Mouse (Mus musculus): ENCODE results near the gene Pip5k1a.
"Not testable (repeated sequence)": the region's sequence is repeated elsewhere in the genome, so short reads cannot be mapped to it uniquely, and the experiment has no call there.

Pip5k1a gene

DNA sequence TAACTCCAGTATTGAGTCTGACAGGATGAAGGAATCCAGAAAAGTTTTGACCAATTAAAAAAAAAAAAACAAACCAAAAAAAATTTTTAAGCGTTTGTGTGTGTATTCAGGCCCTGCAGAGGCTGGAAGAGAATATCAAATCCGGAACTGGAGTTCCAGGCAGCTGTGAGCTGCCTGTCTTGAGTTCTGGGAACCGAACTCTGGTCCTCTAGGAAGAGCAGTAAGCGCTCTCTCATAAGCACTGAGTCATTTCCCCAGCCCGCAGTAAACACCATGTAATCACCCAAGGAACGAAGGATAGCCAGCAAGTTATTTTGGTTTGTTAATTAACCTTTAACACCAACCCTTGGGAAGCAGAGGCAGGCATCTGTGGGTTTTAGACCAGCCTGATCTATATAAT lies 63.5 kb downstream of the Pip5k1a start:
- CTCF ChIA-PET, result interaction anchor here (0.6 to 0.7 kb wide), 3 partner anchors 9 to 107 kb away, joined by 3 to 8 read pairs (median 6); no protein-coding TSS in a partner anchor

GRCm38 (mm10) chr3:95042838-95043229 lies 63.9 kb downstream of the Pip5k1a start:
- CTCF ChIA-PET, result interaction anchor here (0.6 to 0.7 kb wide), 2 partner anchors 9 to 96 kb away, joined by 6 to 8 read pairs; no protein-coding TSS in a partner anchor

GRCm38 (mm10) chr3:95042166-95042837 lies 64.4 kb downstream of the Pip5k1a start, which contains the start of gene Psmd4:
TSS of gene Psmd4 (minus strand) at chr3:95042614.
- CTCF ChIA-PET, result interaction anchor here (0.8 kb wide), 1 partner anchor 45 kb away, joined by 3 read pairs; no protein-coding TSS in a partner anchor

DNA sequence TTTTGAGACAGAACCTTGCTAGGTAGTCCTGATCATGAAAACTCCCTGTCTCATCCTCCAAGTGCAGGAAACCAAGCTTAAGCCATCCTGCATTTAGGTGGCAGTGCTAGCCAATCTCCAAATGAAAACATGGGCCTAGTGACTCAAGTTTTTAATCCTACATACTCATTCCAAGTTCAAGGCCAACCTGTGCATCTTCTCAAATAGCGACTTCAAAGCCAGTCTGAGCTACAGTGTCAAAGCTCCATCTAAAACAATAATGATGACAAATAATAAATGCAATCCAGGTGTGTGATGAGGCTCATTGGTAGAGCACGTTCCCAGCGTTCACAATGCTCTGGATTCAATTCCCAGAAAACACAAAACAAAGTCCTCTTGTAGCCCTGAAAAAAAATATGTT lies 65.1 kb downstream of the Pip5k1a start:
- CTCF ChIA-PET, result interaction anchor here (0.8 kb wide), 1 partner anchor 46 kb away, joined by 3 read pairs; no protein-coding TSS in a partner anchor

DNA sequence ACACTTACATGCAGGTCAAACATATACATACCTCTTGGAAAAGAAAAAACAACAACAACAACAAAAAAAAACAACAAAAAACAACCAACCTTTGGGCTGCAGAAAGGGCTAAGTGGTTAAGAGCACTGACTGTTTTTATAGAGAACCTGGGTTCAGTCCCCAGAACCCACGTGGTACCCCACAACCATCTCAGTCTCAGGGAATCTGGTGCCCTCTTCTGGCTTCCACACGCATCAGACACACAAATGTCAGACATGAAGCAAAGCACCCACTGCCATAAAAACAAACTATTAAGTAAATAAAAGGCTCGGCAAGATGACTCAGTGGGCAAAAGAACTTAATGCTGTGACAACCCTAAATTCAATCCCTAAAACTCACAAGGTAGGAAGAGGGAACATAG lies 76.8 kb downstream of the Pip5k1a start:
- CTCF ChIA-PET, result no interaction called here

- CTCF ChIA-PET, result not testable (repeated sequence)
Observed at GRCm38 (mm10) chr3:95029291-95029827, 77.4 kb downstream of the Pip5k1a start.

- CTCF ChIA-PET, result no interaction called here
Observed at GRCm38 (mm10) chr3:95028603-95029002, 78.1 kb downstream of the Pip5k1a start.

- CTCF ChIA-PET, result no interaction called here
Observed at GRCm38 (mm10) chr3:95027701-95028100, 79.0 kb downstream of the Pip5k1a start.

DNA sequence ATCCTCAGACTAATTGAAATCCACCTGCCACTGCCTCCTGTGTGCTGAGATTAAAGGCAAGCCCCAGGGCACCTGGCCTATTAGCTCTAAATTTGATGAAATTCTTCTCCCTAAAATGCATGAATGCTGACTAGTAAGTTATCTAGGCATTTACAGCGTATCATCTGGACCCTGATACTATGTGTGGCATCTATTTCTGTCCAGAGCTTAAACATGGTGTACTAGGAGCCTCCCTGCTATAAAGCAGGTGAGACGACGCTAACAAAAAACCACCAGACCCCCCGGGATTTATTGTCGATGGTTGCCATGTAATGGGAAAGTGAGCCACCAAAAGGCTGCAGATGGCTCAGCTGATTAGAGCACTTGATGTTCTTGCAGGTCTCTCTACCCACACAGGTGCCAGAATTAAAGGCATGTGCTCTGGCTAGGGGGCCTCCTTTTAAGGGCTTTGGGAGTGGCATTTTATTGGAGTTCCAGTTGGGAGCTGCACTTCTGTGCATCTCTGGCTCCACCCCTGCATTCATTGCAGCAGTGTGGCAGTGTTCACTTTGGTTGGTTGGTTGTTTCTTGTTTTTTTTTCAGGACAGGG lies 79.6 kb downstream of the Pip5k1a start:
- CTCF ChIA-PET, result interaction anchor here (0.6 to 0.7 kb wide), 2 partner anchors 8 to 80 kb away, joined by 3 to 4 read pairs; no protein-coding TSS in a partner anchor

DNA sequence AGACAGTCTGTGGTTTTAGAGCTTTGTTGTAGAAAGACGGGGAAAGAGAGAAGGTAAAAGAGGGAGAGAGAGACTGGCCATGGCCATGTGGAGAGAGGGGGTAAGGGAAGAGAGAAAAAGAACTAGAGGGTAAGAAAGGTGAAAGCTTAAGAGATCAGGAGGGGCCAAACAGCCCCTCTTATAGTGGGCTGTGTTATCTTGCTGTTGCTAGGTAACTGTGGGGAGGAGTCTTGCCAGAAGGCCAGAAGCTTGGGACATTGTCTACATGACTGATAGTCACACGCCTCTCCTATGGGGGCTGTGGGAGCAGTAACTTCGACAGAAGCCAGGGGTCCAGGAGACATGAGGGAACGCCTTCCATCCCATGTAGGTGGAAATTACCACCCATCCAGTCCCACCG lies 81.5 kb downstream of the Pip5k1a start:
- CTCF ChIA-PET, result no interaction called here

GRCm38 (mm10) chr3:95024551-95024950 lies 82.2 kb downstream of the Pip5k1a start:
- CTCF ChIA-PET, result no interaction called here

DNA sequence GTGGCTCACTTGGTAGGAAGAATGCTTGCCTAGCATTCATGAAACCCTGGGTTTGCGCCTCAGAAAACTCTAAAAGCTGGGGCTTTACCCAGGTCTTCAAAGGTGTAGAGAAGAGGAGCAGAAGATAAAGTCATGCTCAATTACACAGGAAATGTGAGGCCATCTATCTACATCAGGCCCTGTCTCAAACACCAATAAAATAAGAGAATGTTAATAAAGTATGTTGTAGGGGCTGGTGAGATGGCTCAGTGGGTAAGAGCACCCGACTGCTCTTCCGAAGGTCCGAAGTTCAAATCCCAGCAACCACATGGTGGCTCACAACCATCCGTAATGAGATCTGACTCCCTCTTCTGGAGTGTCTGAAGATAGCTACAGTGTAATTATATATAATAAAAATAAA lies 85.8 kb downstream of the Pip5k1a start:
- CTCF ChIA-PET, result not testable (repeated sequence)

DNA sequence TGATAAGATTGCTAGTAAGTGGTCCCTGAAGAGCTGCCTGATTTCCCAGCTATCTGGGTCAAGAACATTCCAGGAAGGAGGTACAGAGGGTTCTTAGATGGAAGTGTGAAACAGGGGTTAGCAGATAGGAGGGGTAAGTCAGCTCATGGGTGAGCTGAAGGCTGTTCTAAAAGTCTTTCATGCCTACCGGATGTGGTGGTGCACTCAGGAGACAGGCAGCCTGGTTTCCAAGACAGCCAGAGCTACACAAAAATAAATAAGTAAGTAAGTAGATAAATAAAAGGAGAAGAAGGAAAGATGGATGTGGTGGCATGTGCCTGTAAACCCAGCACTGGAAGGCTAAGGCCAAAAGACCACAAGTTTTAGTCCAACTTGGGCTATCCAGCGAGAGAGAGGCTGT lies 88.0 kb downstream of the Pip5k1a start:
- CTCF ChIA-PET, result interaction anchor here (0.5 to 1.0 kb wide), 3 partner anchors 8 to 438 kb away, joined by 3 to 4 read pairs (median 4); no protein-coding TSS in a partner anchor

DNA sequence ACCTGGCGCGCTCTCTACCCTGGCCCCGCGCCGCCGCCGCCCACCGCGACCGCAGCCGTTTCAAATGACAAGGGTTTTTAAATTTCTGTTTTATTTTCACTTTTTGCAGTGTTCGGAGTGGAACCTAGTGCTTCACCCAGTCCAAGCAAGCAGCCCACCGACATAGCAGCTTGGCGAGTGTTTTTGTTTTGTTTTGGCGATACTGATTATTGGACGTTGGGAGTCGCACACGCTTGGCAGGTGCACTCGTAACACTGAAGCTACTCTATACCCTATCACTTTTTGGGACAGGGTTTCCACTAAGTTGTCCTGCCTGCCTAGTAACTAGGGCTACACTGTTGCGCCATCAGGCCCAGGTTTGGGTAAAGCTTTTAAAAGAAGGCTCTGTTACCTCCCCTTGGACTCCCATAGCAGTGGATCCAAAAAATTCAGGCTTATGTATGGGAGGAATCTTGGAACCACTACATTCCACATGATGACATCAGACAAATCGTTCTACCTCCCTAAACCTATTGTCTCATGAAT lies 90.1 kb downstream of the Pip5k1a start:
- CTCF ChIA-PET, result no interaction called here

- CTCF ChIA-PET, result interaction anchor here (0.6 to 0.7 kb wide), 2 partner anchors 18 to 38 kb away, joined by 3 read pairs; no protein-coding TSS in a partner anchor
Observed at GRCm38 (mm10) chr3:95015891-95016531, 90.7 kb downstream of the Pip5k1a start.

- CTCF ChIA-PET, result interaction anchor here (0.6 to 0.7 kb wide), 2 partner anchors 18 to 39 kb away, joined by 3 read pairs; no protein-coding TSS in a partner anchor
Observed at GRCm38 (mm10) chr3:95015337-95015872, 91.3 kb downstream of the Pip5k1a start, which contains the start of gene Zfp687. TSS of gene Zfp687 (minus strand) at chr3:95015448.

DNA sequence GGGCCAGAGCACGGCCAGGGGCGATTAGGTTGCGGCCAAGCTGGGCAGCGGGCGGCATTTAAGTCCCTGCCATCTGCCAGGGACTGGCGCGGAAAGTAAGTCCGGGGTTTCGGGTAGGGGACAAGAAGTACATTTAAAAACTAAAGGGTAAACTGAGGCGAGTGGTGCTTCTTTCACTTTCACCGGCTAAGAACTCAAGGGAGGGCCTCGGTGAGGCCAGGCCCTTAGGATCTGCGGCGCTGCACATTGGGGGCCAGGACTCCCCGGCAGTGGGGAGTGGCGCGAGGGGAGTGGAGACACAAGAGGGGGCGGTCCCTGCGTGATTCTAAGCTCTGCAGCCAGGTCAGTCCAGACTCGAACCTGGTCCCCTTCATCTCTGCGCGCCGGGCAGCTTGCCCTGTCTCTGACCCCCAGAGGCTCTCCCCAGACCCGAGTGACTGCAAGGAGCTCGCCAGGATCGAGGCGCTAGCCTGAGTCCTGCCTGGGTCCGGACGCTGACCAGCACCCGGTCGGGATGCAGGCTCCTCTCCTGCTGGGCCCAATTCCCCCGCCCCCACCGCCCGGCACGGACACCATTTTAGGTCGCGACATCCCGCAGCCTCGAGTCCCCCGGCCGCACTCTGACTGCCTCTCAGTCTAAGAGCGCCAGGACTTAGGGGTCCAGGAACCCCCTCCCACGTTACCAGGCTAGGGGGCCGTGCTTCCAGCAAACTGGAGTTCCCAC lies 92.1 kb downstream of the Pip5k1a start:
- CTCF ChIA-PET, result interaction anchor here (0.5 kb wide), 1 partner anchor 1712 kb away, joined by 4 read pairs; no protein-coding TSS in a partner anchor

DNA sequence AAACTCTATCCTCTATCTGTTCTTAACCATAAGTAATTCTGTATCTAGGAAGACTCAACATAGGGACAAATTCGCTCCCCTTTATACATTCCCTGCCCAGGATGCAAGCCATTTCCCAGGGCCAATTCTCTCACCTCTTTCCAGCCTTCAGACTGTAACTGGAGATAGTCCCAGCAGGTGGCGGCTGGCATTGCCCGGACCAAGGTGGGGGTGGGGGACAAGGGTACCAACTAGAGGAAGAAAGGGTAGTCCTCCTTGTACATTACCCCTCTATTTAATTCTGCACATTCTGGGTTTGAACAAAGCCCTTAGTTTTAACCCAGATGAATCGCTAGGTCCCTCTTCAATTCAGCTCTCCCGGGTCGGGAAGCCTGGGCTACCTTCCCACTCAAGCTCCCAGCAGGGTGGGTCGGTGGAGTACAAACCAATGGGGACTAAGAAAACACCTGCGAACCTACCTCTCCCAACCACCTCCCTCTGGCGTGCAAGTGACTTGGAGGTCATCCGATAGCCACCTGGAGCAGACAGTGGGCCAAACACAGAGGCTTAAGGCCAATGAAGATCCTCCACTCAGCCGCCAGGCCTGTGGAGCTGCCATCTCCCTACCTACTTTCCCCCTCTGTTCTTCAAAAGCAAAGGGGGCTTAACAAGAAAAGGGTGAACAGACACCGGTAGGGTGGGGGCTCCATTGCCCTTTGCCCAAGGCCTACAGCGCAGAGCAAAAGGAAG lies 92.9 kb downstream of the Pip5k1a start:
- CTCF ChIA-PET, result interaction anchor here (0.5 kb wide), 1 partner anchor 1713 kb away, joined by 4 read pairs; no protein-coding TSS in a partner anchor

- CTCF ChIA-PET, result no interaction called here
Observed at GRCm38 (mm10) chr3:95012982-95013381, 93.7 kb downstream of the Pip5k1a start.

- CTCF ChIA-PET, result no interaction called here
Observed at GRCm38 (mm10) chr3:95010396-95010795, 96.3 kb downstream of the Pip5k1a start.
